Mouse (Mus musculus): ENCODE measurements around the gene Pigk.

DNA sequence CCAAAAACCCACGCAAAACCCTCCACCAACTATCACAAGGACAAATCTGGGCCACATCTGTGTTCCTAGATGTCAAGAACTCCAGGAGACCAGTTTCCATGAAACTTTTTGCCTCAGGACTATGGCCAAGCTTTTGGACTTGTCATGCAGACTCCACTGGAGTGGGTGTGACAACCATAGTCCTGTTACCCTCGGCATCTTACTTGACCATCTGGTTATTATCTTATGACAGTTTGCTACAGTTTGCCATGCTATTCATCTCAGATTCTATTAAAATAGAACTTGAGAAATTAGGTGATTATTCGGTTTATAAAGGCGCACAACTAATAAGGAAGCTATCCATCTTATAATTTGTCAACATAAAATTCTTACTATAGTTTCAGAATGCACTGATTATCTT is 39.4 kb downstream of the Pigk start:
- TF ChIP-seq CTCF (conservative IDR thresholded peaks at IDR 0.05; ENCODE audit: low read length) (no peak), POU5F1 (IDR thresholded peaks at IDR 0.05; ENCODE audit: borderline replicate concordance, low read length) (no peak), NANOG (IDR thresholded peaks at IDR 0.05; ENCODE audit: borderline replicate concordance, low read length) (no peak)
